Mouse (Mus musculus) stomach, embryonic 16.5 days (tissue): Measurements from ENCODE around the gene Capn9. TPM values are rescaled to one million over a fixed set of nuclear protein-coding genes. Genes with fewer than 3 reads are reported as not detected.

Experiments used
- ATAC-seq: fragments of 200-750 bp; cut with Nextera tagmentation; 2 replicates; pipeline ENCODE4 v1.8.0; 2017; ENCODE audit warnings: moderate number of reproducible peaks, moderate TSS enrichment; ENCODE audit not compliant: insufficient read depth, low FRiP score
- H3K27ac ChIP-seq: fragments of 300-500 bp; sonication (generic); 2 replicates; pipeline ENCODE4 v1.5.1; 2014; ENCODE audit warnings: low read length
- H3K27me3 ChIP-seq: fragments of 300-500 bp; sonication (generic); 2 replicates; pipeline ENCODE4 v1.6.1; 2014; ENCODE audit warnings: low read length, control low read depth, mixed read lengths; ENCODE audit not compliant: control insufficient read depth, insufficient read depth
- H3K36me3 ChIP-seq: fragments of 300-500 bp; sonication (generic); 2 replicates; pipeline ENCODE4 v1.6.1; 2014; ENCODE audit warnings: low read length; ENCODE audit not compliant: control insufficient read depth, insufficient read depth
- H3K4me1 ChIP-seq: fragments of 300-500 bp; sonication (generic); 2 replicates; pipeline ENCODE4 v1.6.1; 2014; ENCODE audit warnings: low read length, control low read depth, mixed read lengths; ENCODE audit not compliant: control insufficient read depth, insufficient read depth
- H3K4me2 ChIP-seq: fragments of 300-500 bp; sonication (generic); 2 replicates; pipeline ENCODE4 v1.6.1; 2014; ENCODE audit warnings: low read depth, low read length, mixed read lengths
- H3K4me3 ChIP-seq: fragments of 300-500 bp; sonication (generic); replicated peaks from 2 replicates; pipeline ENCODE4 v1.5.1; 2014; ENCODE audit warnings: mild to moderate bottlenecking, low read length
- H3K9ac ChIP-seq: fragments of 300-500 bp; sonication (generic); 2 replicates; pipeline ENCODE4 v1.6.1; 2014; ENCODE audit warnings: low read length
- H3K9me3 ChIP-seq: fragments of 300-500 bp; sonication (generic); replicated peaks from 2 replicates; pipeline ENCODE4 v1.6.1; 2016; ENCODE audit warnings: low read length, control low read depth; ENCODE audit not compliant: control insufficient read depth
- WGBS: fragments of 180-500 bp; shearing (Covaris S2); extraction: QIAGEN DNeasy Blood & Tissue Kit; methylation state at CpG from one replicate; pipeline ENCODE4 v1.1.7; 2014; 5-methylcytosine and 5-hydroxymethylcytosine counted together
- polyA plus RNA-seq: library from polyadenylated mRNA; unstranded; fragments of >200 nt; fragmentation: Nextera tagmentation; extraction: Ambion mirVana; gene quantifications from 2 replicates; pipeline ENCODE4 v1.2.1, GENCODE M21; 2015

Gene Capn9
- polyA plus RNA-seq, 1 experiment from 2014 or later, result 0.31 TPM

DNA sequence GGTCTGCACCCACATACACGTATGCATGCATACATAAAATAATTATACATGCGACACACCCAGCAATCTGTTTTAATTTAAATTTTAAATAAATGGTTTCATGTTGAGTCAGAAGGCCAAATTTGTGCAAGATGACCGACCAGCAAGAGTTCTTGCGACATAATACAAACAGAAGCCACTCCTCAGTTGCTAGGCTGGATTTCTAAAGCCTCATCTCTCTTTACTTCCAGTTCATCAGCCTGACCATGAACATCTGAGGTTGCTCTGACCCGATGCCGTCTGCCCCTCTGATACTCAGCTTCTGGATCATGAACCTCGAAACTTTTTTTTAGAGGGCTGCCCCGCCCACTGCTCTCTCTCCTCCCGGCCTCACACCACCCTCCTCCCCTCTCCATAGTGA lies 42.3 kb downstream of the Capn9 start:
- 0 out of 2 replicates have a peak, but pooled peaks cover 6% of the 10 kb centered on the region for H3K27me3 ChIP-seq
- no peak overlapping the region for H3K4me2 ChIP-seq
- no peaks in the 10 kb centered on the region for H3K9me3 ChIP-seq
- no peak overlapping the region for H3K4me3 ChIP-seq
- no peak overlapping the region for H3K9ac ChIP-seq
- H3K4me1 ChIP-seq, result peaks cover 8% of the 10 kb centered on the region; the same call in 1 of the 2 replicates
- 47% methylated on average over 9 of the region's 9 CpGs for WGBS
- H3K36me3 ChIP-seq, result no peaks in the 10 kb centered on the region
- ATAC-seq, result no peak
- peak overlapping the region; percentile 6; the same call in 1 of the 2 replicates for H3K27ac ChIP-seq

DNA sequence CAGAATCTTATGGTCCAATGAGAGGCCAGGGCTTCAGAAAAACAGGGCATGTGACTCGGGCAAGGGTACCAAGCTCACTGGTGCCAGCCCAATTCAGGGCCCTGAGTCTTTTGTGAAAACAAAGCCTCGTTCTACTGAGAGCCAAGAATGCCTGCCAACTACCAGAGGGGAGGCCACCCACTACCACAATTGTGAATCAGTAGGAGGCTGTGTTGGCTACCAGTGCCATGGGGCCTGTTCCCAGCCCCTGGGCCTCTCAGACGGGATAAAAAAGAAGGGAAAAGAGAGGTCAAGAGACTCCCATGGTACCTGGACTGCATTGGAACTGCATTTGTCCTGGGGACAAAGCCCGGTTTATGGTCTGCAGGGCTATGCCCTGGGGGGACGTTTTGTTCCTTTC lies 45.3 kb downstream of the Capn9 start:
- Histone ChIP-seq H3K36me3 (no peaks in the 10 kb centered on the region), H3K27me3 (0 out of 2 replicates have a peak, but pooled peaks cover under 1% of the 10 kb centered on the region), H3K27ac (no peak overlapping the region), H3K9me3 (no peaks in the 10 kb centered on the region), H3K4me3 (no peak overlapping the region), H3K4me2 (no peak overlapping the region), H3K9ac (no peak overlapping the region), H3K4me1 (peaks cover 8% of the 10 kb centered on the region; the same call in 1 of the 2 replicates)
- ATAC-seq, result no peak
- 67% methylated on average over 5 of the region's 5 CpGs for WGBS

DNA sequence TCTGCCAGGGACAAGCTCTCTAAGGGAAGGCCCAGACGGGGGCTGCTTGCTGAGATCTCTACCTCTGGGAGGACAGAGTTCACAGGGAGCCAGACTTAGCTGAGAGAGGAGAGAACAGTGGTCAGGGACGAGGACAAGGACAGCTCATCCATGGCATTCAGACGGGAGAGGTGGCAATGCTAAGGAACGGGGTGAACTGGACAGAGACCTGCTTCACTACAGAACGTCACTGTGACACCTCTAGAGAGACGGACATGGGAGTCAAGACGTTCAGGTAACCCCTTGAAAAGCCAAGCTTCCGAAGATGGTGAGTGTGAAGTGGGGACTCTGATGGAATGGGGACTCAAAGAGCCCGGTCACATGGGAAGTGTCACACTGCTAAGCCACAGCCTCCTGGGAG lies 50.3 kb downstream of the Capn9 start:
- H3K9me3 ChIP-seq, result no peaks in the 10 kb centered on the region
- H3K36me3 ChIP-seq, result no peaks in the 10 kb centered on the region
- no peak for ATAC-seq
- H3K27ac ChIP-seq, result no peak overlapping the region
- H3K9ac ChIP-seq, result no peak overlapping the region
- 86% methylated on average over 9 of the region's 9 CpGs for WGBS
- no peaks in the 10 kb centered on the region for H3K27me3 ChIP-seq
- no peak overlapping the region for H3K4me3 ChIP-seq
- no peak overlapping the region for H3K4me2 ChIP-seq
- 0 out of 2 replicates have a peak, but pooled peaks cover 3% of the 10 kb centered on the region for H3K4me1 ChIP-seq

DNA sequence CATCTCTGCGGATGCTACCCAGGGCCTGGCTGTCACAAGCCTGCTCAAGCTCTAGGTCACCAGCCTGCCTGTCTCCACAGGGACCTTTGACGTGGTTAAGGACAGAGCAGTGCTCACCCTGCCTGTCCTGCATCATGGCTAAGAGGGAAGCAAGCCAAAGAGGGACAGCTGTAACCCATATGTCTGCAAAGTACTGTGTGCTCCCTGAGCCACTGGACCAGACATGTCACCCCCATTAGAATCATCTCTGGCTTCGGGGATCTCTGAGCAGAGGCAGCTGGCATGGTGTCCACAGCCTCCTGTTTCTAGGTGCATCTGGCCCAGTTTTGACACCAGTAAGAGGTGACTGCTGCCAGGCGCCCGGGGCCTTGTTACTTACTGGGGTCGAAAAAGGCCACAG lies 54.6 kb downstream of the Capn9 start:
- Histone ChIP-seq H3K9me3 (no peaks in the 10 kb centered on the region), H3K4me1 (peaks cover 23% of the 10 kb centered on the region), H3K36me3 (no peaks in the 10 kb centered on the region), H3K4me2 (no peak overlapping the region), H3K27me3 (no peaks in the 10 kb centered on the region), H3K4me3 (no peak overlapping the region), H3K27ac (no peak overlapping the region), H3K9ac (no peak overlapping the region)
- WGBS, result 65% methylated on average over 6 of the region's 6 CpGs
- no peak for ATAC-seq

DNA sequence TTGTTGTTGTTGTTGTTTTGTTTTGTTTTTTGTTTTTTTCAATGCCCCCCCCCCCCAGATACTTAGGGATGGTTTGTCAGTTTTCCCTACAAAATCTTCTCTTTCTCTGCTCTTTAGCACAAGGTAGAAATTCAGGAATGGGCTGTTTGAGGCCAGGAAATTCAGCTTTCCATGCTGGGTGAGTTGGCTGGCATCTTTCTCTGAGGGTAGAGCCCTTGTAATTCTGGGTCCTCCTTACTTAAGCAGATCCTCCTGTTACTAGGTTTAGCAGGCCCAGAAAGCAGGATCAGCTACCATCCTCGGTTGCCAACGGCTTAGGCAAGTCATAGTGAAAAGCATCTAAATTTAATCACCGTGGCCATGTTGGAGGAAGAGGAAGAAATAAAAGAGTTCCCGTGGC lies 55.0 kb downstream of the Capn9 start:
- WGBS, result 85% methylated on average over 4 of the region's 4 CpGs
- H3K9me3 ChIP-seq, result no peaks in the 10 kb centered on the region
- peaks cover 23% of the 10 kb centered on the region for H3K4me1 ChIP-seq
- H3K27me3 ChIP-seq, result no peaks in the 10 kb centered on the region
- H3K9ac ChIP-seq, result no peak overlapping the region
- no peak for ATAC-seq
- no peak overlapping the region for H3K4me2 ChIP-seq
- no peaks in the 10 kb centered on the region for H3K36me3 ChIP-seq
- no peak overlapping the region for H3K27ac ChIP-seq
- no peak overlapping the region for H3K4me3 ChIP-seq

DNA sequence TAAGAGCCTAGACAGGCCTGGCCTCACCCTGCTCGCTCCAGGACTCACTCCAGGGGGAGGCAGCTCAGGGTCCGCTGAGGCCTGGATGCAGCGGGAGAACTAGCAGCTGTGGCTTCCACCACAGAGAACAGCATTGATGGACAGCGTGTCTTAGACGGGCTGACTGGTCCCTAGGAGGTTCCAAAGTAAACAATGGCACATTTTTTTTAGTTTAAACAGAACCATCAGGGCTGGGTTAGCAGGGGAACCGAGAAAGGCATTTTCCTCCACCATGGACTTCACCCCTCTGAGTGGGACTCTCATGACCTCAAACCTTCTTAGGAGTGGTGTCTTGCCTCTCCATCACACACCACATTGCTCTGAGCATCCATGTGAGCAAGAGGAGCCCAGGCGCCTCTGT lies 56.1 kb downstream of the Capn9 start:
- Histone ChIP-seq H3K4me2 (no peak overlapping the region), H3K9me3 (no peaks in the 10 kb centered on the region), H3K9ac (0 out of 2 replicates have a peak overlapping the region, but pooled peaks have one; percentile 42), H3K36me3 (no peaks in the 10 kb centered on the region), H3K4me1 (peaks cover 23% of the 10 kb centered on the region), H3K27me3 (no peaks in the 10 kb centered on the region), H3K27ac (peak overlapping the region; percentile 91), H3K4me3 (no peak overlapping the region)
- WGBS, result 26% methylated on average over 7 of the region's 7 CpGs
- ATAC-seq, result no peak

DNA sequence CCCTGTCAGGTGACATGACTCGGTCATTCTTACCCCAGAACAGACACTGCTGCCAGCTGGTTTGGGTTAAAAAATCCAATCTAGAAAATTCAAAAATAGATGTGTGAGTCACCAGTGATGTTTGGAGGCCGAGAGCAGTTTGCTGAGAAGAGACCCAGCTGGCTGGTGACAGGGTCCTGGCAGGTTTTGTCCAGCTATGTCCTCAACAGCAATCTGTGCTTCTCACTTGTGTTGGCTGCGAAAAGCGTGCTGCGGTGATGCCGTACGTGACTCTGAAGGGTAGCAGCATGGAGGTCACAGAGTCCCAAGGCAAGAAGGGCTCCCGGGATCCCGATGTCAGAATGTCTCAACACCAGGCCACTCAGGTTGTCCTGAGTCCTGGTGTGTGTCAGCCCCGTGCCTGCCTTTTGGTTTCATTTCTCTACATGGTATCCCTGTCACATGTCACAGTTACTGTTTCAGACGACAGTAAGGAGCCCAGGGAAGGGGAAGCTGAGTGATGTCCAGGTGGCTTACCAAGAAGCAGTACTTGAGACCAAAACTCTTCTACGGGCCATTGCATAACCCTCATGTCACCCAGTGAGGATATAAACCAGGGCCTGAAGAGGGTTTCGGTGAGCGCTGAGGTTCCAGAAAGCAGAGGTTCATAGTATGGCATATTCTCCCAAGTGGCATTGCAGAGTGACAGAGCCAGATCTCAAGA lies 57.2 kb downstream of the Capn9 start:
- Histone ChIP-seq H3K9me3 (no peaks in the 10 kb centered on the region), H3K36me3 (peaks cover 7% of the 10 kb centered on the region), H3K4me1 (peaks cover 23% of the 10 kb centered on the region), H3K4me3 (no peak overlapping the region), H3K9ac (peak overlapping the region; percentile 43; the same call in 1 of the 2 replicates), H3K27me3 (no peaks in the 10 kb centered on the region), H3K27ac (peak overlapping the region; percentile 91), H3K4me2 (no peak overlapping the region)
- peak; percentile 79 for ATAC-seq
- WGBS, result 54% methylated on average over 14 of the region's 14 CpGs

DNA sequence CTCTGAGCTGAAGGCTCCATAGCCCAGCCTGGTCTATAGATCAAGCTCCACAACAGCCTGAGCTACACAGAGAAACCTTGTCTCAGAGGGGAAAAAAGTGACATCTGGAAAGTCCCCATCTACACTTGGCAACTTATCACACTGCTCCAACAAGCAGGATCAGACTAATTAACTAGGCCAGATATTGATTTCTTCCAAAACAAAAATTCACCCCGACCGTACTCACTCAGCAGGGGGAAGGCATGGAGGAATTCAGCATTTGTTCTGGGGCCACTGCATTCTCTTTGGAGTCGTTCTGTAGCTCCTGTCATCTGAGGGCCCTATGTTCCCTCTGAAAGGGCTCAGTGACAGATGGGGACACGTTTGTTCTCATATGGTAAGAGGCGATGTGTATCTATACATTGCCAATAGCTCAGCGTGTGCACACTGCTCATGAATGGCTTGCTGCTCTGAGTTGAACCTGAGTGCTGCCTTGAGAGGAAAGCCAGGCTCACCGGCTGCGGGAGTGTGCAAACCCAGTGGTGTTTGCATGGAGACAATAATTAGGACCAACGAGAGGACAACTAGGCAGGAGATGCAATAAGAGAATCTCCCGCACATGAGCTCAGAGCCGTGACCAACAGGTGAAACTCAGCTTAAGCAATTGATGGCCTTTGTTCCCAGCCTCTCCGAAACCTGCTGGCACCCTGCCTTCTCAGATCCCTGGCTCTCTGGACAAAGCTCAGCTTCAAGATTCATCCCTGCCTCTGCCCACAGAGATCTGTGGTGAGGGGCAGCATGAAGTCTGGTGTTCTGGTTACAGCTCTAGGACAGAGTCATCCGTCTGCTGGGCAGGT lies 58.7 kb downstream of the Capn9 start:
- no peak overlapping the region for H3K4me2 ChIP-seq
- H3K4me1 ChIP-seq, result peaks cover 23% of the 10 kb centered on the region
- no peak overlapping the region for H3K4me3 ChIP-seq
- H3K9ac ChIP-seq, result no peak overlapping the region
- no peak for ATAC-seq
- no peak overlapping the region for H3K27ac ChIP-seq
- 77% methylated on average over 13 of the region's 13 CpGs for WGBS
- H3K9me3 ChIP-seq, result no peaks in the 10 kb centered on the region
- H3K36me3 ChIP-seq, result peaks cover 12% of the 10 kb centered on the region
- H3K27me3 ChIP-seq, result no peaks in the 10 kb centered on the region

DNA sequence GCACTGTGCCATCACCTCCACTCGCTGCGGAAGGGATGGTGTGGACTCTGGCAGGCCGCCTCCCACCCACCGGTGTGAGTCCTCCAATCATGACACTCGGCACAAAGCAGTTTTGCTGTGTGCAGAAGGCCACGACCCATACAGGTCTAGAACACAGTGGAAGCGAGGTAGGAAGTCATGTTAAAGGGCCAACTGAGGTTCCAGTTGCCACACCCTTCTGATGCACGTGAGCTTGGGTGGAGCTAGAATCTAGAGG lies 59.3 kb downstream of the Capn9 start:
- ATAC-seq, result no peak
- 77% methylated on average over 8 of the region's 8 CpGs for WGBS
- no peaks in the 10 kb centered on the region for H3K27me3 ChIP-seq
- peaks cover 23% of the 10 kb centered on the region for H3K4me1 ChIP-seq
- H3K27ac ChIP-seq, result no peak overlapping the region
- H3K9ac ChIP-seq, result no peak overlapping the region
- no peak overlapping the region for H3K4me2 ChIP-seq
- H3K9me3 ChIP-seq, result no peaks in the 10 kb centered on the region
- H3K4me3 ChIP-seq, result no peak overlapping the region
- peaks cover 12% of the 10 kb centered on the region for H3K36me3 ChIP-seq
